8 mouse cellular contexts compared by ENCODE assay signal in the genomic region with DNA sequence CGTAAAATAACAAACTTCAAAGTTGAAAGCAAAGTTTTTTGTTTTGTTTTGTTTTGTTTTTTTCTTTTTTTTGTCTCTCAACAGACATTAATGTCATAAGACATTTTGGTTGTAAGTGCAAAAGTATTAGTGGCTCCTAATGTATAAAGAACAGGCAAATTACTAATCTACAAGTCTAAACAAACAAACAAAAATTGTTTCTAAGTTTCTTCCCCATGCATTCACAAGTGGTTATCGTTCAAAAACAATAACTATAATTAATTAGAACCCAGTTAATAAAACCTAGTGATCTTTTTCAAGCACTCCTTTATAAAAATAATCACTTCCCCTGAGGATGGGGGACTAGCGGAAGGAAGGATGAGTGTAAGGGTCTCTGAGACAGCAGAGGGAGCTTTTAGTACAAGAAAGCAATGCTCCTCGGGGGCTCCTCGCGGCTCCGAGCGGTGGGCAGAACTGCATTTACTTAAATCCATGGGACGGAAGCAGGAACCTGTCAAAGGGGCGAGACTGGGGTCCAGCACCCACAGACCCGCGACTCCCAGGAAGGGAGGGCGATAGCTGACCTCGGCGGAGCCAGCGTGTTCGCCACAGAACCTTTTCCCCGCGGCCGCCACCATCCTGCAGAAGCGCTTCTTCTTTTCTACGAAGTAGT. TPM values are rescaled to one million over a fixed set of nuclear protein-coding genes. Genes with fewer than 3 reads are reported as not detected.
A peak's percentile ranks its signal among the peaks of the same experiment; 100 is the strongest.
DNase-seq lines count a peak whose midpoint lies in the region; ATAC-seq lines count a peak whose summit lies in the region.

No protein-coding gene starts in this region.

- DNase-seq in frontal cortex, adult 2 months (ENCODE audit: extremely low spot score in 1 of 2, low spot score in 1 of 2), result peak; percentile 20 to 54
- DNase-seq in frontal cortex, postnatal 25 days (ENCODE audit: low spot score in 2 of 2), result no peak
- peak; percentile 45 for DNase-seq in ovary, postnatal 14 days (ENCODE audit: low spot score)
- no peak for DNase-seq in ovary, postnatal 36 days (ENCODE audit: low spot score)
- DNase-seq in kidney, postnatal 10 days, result no peak

- ATAC-seq in hematopoietic stem cell, adult 5-6 weeks (replicated peaks in 1 of 2; ENCODE audit: insufficient read depth in 1 of 2, low FRiP score in 2 of 2, low TSS enrichment in 1 of 2, low read depth in 1 of 2, poor library complexity in 2 of 2, severe bottlenecking in 2 of 2), result peak; percentile 55 to 61
- ATAC-seq in megakaryocyte, adult 5-6 weeks (ENCODE audit: poor library complexity, severe bottlenecking), result peak; percentile 56
- ATAC-seq in monocyte, adult 5-6 weeks (replicated peaks; ENCODE audit: insufficient number of reproducible peaks, low FRiP score, low TSS enrichment, poor library complexity, severe bottlenecking), result no peak

RNA-seq across cellular contexts. Expression of a gene that starts 0.6 kb away (rescaled TPM):
- 4.8 and 5.3 TPM in 2 replicates for polyA plus RNA-seq in frontal cortex, adult 2 months (2012; rRNA removed)
- 34.1 and 43.9 TPM in 2 replicates for total RNA-seq in hematopoietic stem cell, adult 5-6 weeks (2017)
- 33.6 and 36.1 TPM in 2 replicates for total RNA-seq in megakaryocyte, adult 5-6 weeks (2015)
- 44.9 and 46.2 TPM in 2 replicates for total RNA-seq in megakaryocyte, adult 5-6 weeks (2017)
- total RNA-seq in monocyte, adult 5-6 weeks (2017), result 15.1 to 20.6 TPM (median 19.1 TPM) in 3 replicates

RNA-seq across cellular contexts. Expression of a gene that starts 20.2 kb away (rescaled TPM):
- 19.2 and 22.3 TPM in 2 replicates for polyA plus RNA-seq in frontal cortex, adult 2 months (2012; rRNA removed)
- 53.8 and 54.4 TPM in 2 replicates for total RNA-seq in hematopoietic stem cell, adult 5-6 weeks (2017)
- total RNA-seq in megakaryocyte, adult 5-6 weeks (2015), result 17.7 and 19.4 TPM in 2 replicates
- 22.1 and 27.0 TPM in 2 replicates for total RNA-seq in megakaryocyte, adult 5-6 weeks (2017)
- total RNA-seq in monocyte, adult 5-6 weeks (2017), result 56.2 to 58.5 TPM (median 58.1 TPM) in 3 replicates

RNA-seq across cellular contexts. Expression of a gene that starts 31.4 kb away (rescaled TPM):
- polyA plus RNA-seq in frontal cortex, adult 2 months (2012; rRNA removed), result 0.44 and 0.66 TPM in 2 replicates
- total RNA-seq in hematopoietic stem cell, adult 5-6 weeks (2017), result 0.55 and 1.2 TPM in 2 replicates
- 0.14 TPM in 1 of 2 replicates, not detected in the other for total RNA-seq in megakaryocyte, adult 5-6 weeks (2015)
- 0.04 and 0.40 TPM in 2 replicates for total RNA-seq in megakaryocyte, adult 5-6 weeks (2017)
- 1.6 TPM in 1 of 3 replicates, not detected in the others for total RNA-seq in monocyte, adult 5-6 weeks (2017)

Comparison
In these comparisons a context has a peak if more than half of its experiments do, and no peak if none do; other contexts are left out.
1. DNase-seq: peak in frontal cortex, adult 2 months (2 of 2) and ovary, postnatal 14 days (single experiment); none in frontal cortex, postnatal 25 days (0 of 2), ovary, postnatal 36 days (single experiment) and kidney, postnatal 10 days (single experiment).